Mouse (Mus musculus) left cerebral cortex, adult 18-20 months (tissue): Measurements from ENCODE around the gene Slc30a10. TPM values are rescaled to one million over a fixed set of nuclear protein-coding genes. Genes with fewer than 3 reads are reported as not detected.

Experiments used
- DNase-seq, 2 experiments: peaks; one replicate each; pipeline ENCODE4 v3.0.0; 2021 to 2022; ENCODE audit warnings: low spot score in 2 of 2, mixed read lengths in 1 of 2
- long read RNA-seq, 2 experiments: library from polyadenylated mRNA; stranded (forward); transcript quantifications; one replicate each; pipeline ENCODE4 v2.0.0; 2021
- total RNA-seq, 2 experiments: library from RNA; stranded (reverse); gene quantifications; 2 replicates each; pipeline ENCODE4 v1.2.3; 2021

Slc30a10 gene
- total RNA-seq, result 1 to 10 TPM; 7.4 to 8.8 TPM
- long read RNA-seq, experiment 1, full-length matches to known transcripts, result 3 of 12 reads
- long read RNA-seq, experiment 1, partial matches to known transcripts, result 2 of 12 reads
- long read RNA-seq, experiment 1, other reads (novel, unspliced or antisense), result 7 of 12 reads
- long read RNA-seq, experiment 2, full-length matches to known transcripts, result 1 of 9 reads
- long read RNA-seq, experiment 2, partial matches to known transcripts, result 2 of 9 reads
- long read RNA-seq, experiment 2, other reads (novel, unspliced or antisense), result 6 of 9 reads

- peak; percentile 31 to 33 for DNase-seq
Observed at GRCm38 (mm10) chr1:185454575-185454954, at the start of gene Slc30a10. Gene Slc30a10 (plus strand): TSS chr1:185454848.

GRCm38 (mm10) chr1:185405921-185406320, 48.7 kb upstream of the Slc30a10 start:
- DNase-seq, result no peak

- no peak for DNase-seq
Observed at GRCm38 (mm10) chr1:185409831-185410230, 44.8 kb upstream of the Slc30a10 start.

GRCm38 (mm10) chr1:185418011-185418410, 36.6 kb upstream of the Slc30a10 start:
- DNase-seq, result no peak

DNA sequence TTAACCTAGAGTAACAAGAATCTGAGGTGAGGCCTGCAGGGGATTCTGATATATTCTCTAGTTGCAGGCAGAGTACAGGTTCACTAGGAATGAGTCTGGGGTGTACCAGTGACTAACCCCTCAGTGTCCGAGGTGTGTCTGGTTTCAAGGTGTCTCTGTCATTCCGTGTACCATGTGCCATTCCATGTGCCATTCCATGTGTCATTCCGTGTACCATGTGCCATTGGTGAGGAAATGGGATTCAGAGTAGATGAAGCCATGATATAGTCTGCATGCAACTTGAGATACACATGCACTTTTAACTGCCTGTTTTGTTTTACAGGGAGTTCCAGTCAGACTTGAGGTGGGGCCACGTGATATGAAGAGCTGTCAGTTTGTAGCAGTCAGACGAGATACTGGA, 34.8 kb upstream of the Slc30a10 start:
- DNase-seq, result no peak

DNA sequence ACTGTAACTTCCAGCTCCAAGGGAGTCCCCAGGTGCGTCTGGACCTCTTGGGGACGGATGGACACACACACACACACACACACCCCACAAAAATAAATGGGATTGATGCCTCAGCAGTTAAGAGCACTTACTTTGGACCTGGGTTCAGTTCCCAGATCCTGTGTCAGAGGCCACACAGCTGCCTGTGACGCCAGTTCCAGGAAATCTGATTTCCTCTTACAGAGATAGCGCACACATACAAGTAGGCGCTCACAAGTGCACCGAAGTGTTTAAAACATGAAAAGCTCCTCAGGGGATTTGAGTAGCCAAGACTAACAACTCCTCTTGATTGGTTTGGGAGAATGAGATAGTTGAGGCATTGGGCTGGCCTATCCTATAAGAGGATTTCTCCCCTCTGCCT, 33.9 kb upstream of the Slc30a10 start:
- DNase-seq, result no peak

- no peak for DNase-seq
Observed at GRCm38 (mm10) chr1:185426583-185426982, 28.1 kb upstream of the Slc30a10 start.

GRCm38 (mm10) chr1:185430488-185430887, 24.2 kb upstream of the Slc30a10 start:
- no peak for DNase-seq

DNA sequence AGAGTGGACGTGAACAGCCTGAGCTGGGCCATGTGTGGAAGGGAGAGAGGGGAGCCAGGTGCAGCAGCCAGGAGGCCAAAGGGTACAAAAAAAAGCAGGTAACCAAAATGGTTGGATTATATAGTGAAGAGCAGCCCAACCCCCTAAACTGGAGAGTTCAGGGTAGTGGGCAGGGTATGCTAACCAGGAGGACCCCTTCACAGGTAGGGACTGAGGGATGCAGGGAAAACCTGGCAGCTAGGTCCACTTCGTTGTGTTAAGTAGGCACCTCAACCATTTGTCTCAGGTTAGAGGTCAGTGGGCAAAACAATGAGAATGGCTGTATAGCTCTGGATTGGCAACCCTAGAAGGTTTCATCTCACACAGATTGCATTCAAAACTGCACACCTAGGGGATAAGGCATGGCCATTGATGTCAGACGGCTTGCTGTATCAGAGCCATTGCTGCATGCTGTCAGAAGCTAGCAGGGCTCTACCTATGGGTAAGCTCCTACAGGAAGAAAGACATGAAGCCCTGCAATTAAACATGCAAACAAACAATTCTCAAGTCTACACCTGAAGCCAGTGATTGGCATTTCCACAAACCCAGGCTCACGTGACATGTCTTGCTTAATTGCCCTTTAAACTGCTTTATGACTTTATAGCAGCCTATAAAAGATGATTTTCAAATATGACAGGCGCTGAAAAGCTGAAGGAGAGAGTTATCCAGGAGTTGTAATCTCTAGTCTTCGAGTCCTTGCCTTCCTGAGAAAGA, 23.2 kb upstream of the Slc30a10 start:
- DNase-seq, result no peak

DNA sequence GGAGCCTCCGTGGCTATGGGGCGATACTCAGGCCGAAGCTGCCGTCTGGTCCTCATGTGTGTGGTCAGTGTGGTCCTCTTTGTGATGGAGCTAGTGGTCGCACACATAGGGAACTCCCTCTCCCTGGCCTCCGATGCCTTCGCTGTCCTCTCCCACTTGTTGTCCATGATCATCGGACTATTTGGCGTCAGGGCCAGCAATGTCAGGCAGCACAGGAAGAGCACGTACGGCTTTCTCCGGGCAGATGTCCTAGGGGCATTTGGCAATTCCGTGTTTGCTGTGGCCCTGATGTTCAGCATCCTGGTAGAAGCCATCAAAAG, 22.7 kb upstream of the Slc30a10 start:
- no peak for DNase-seq

DNA sequence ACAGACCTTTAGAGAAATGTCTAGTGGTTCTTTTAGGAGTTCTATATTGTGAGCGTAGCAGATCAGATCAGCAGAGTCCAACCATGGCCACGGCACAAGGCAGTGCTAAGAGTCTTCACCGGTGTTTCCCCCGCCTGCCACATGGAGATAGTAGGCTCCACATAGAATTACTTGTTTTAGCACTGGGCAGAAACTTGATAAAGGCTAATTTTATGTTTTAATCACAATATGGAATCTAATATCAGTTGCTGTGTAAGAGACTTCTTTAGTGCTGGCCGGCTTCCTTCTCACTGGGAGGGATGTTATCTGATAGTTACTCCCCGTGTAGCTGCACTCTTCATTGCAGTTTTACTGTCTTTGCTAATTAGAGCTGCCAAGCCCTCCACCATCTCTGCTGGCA, 21.5 kb upstream of the Slc30a10 start:
- DNase-seq, result no peak

DNA sequence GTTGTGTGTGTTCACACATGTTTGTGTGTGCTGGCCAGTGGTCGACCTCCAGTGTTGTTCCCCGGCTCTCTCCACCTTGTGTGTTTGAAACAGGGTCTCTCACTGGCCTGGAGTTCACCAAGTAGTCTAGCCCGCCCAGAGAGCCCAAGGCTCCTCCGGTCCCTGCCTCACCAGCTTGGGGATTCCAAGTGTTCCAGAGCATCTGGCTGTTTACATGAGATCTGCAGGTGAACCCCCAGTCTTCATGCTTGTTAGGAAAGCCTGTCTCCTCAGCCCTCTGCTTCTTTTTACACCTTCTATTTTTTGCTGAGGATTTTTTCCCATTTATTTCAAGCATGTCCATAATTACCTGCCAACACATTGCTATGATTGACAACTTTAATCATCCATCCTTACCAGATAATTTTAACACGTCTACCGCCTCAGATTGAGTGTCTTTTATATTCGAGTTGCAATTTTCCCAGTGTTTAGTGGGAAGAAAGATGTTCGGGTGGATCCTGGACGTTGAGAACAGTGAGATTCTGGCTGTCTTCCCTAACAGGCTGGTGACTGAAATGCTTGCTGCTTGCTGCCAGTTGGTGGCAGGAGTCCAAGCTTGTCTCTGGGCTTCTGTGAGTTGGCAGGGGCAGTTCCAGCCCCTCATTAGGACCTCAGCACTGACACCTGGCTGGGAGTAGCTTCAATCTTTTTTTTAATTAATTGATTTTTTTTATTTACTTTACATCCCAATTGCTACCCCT, 15.6 kb upstream of the Slc30a10 start:
- DNase-seq, result peak; percentile 32 to 68

DNA sequence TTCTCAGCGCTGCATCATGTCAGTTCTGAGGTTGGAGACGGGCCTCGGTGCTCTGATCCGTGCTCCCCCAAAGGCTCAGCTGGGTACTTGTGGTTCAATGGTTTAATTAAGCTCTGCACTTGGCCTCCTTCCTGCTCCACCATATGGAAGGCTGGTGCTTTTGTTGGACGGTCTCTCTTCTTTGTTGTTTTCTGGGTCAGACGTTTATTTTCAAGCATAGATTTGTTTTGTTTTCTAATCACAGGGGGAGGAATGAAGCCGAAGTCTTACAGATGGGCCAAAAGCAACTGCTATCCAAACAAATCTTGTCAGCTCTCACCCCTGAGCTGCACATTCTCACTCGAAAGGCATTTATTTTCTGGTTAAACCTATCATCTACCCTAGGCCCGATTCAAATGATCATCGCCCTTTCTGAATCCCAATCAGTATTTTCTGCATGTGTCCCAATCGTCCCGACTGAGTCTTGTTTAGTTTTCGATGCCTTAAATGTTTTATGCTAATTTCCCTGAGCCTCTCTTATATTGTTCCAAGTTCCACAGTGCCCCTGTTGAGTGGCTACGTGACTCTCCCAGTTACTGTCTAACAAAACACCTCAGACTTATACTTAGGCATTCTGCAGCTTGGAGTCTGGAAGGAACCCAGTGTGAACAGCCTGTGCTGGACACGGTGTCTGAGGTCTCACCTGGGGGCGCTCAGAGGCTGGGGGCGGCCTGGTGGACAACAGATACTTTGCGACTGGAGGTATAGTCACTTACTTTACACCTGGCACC, 12.8 kb upstream of the Slc30a10 start:
- DNase-seq, result no peak

DNA sequence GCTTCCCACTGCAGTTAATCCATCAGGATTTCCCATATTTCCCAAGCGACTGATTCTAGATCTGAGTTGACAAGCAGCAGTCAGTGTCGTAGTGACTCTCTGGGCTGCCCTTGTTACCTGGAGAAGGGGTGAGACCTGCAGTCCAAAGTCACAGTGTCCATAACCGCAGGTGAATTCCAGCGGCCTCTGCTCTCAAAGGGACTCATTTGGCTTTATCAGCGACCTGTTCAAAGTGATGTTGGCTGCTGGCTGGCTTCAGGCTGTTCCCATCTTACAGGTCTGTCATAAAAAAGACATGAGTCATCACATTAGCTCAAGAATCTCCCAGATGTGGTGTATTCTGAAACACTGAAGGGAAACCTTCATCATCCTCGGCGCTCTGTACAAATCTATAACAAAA, 5.7 kb upstream of the Slc30a10 start:
- DNase-seq, result no peak

DNA sequence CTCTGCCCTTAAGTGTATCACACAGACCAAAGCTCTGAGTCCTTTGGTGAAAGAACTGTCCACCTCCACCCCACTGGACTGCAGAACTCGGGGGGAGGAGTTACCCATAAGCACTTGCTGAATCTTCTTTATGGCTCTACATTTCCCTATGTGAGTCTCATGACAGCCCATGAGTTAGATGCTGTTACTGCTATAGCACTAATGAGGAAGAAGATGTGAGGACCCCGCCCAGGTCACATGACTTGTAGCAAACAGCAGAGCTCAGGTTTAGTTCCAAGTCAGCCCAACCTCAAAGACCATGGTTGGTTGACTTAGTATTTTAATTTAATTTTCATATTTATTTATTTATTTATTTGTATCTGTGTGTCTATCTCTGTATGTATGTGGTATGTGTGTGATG, 4.9 kb upstream of the Slc30a10 start:
- no peak for DNase-seq

- DNase-seq, result no peak
Observed at GRCm38 (mm10) chr1:185451077-185451476, 3.6 kb upstream of the Slc30a10 start.

- no peak for DNase-seq
Observed at GRCm38 (mm10) chr1:185451495-185451894, 3.2 kb upstream of the Slc30a10 start.

GRCm38 (mm10) chr1:185452461-185452860, 2.2 kb upstream of the Slc30a10 start:
- no peak for DNase-seq

DNA sequence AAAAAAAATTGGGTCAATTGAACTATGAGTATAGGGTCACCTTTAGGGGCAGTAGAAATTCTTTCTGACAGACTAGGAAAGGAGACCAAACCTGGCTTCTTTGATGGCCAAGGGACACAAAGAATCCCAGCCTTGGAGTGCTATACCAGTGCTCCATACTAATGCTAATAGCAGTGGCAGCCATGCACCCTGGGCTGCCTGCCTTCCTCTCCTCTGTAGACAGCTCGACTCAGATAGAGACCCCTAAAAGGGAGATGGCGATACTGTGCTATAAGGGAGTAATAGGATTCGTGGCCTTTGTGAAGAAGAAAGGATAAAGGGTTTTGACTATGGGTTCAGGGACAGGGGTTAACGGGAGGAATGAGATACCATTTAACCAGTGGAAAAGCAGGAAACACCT, 504 bp upstream of the Slc30a10 start:
- DNase-seq, result no peak

GRCm38 (mm10) chr1:185454955-185455701, 480 bp downstream of the Slc30a10 start:
- DNase-seq, result peak; percentile 38 to 49

DNA sequence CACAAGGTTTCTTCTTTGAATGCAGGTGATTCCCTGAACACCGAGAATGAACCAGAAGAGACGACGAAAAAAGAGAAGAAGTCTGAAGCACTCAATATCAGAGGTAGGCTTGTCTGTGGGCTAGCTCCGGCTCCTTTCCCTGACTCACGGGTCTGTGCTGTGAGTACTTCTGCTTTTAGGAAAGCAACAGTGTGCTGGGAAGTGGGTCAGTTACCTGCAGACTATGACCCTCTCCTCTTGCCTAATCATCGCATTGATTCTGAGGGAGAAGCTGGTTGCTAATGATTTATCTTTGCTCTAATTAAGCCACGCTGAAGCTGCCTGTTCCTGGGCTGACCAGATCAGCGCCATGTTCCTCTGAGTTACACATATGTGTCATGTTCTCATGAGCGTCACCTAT, 1.7 kb downstream of the Slc30a10 start:
- no peak for DNase-seq
